Mouse (Mus musculus): Measurements from ENCODE around the gene Sync. TPM values are rescaled to one million over a fixed set of nuclear protein-coding genes. Genes with fewer than 3 reads are reported as not detected.
A peak's percentile ranks its signal among the peaks of the same experiment; 100 is the strongest.

The Sync gene
- polyA plus RNA-seq, 1 experiment from 2014 or later = 1.3 TPM

- 0 out of 2 replicates have a peak, but pooled peaks cover under 1% of the 10 kb centered on the region for H3K4me1 ChIP-seq (ENCODE audit: insufficient read depth, low read length)
- H3K9ac ChIP-seq (replicated peaks; ENCODE audit: low read length) = no peak overlapping the region
- no peak overlapping the region for H3K4me3 ChIP-seq (ENCODE audit: low read length)
- peaks cover 24% of the 10 kb centered on the region for H3K36me3 ChIP-seq (ENCODE audit: insufficient read depth, low read length)
- no peaks in the 10 kb centered on the region for H3K27me3 ChIP-seq (ENCODE audit: insufficient read depth, low read length)
- no peak for ATAC-seq (ENCODE audit: low FRiP score, low TSS enrichment)
- 86% methylated on average over 1 of the region's 1 CpGs for WGBS
- H3K9me3 ChIP-seq (ENCODE audit: low read length) = no peaks in the 10 kb centered on the region
- no peak overlapping the region for H3K27ac ChIP-seq (ENCODE audit: low read length)
- H3K4me2 ChIP-seq (replicated peaks; ENCODE audit: low read depth, low read length) = no peak overlapping the region
Measured at GRCm38 (mm10) chr4:129341888-129342287, 54.5 kb downstream of the Sync start.

- Histone ChIP-seq H3K36me3 (ENCODE audit: insufficient read depth, low read length) (peaks cover 25% of the 10 kb centered on the region), H3K4me1 (ENCODE audit: insufficient read depth, low read length) (no peaks in the 10 kb centered on the region), H3K9ac (replicated peaks; ENCODE audit: low read length) (no peak overlapping the region), H3K9me3 (ENCODE audit: low read length) (no peaks in the 10 kb centered on the region), H3K27ac (ENCODE audit: low read length) (no peak overlapping the region), H3K27me3 (ENCODE audit: insufficient read depth, low read length) (no peaks in the 10 kb centered on the region), H3K4me3 (ENCODE audit: low read length) (no peak overlapping the region), H3K4me2 (replicated peaks; ENCODE audit: low read depth, low read length) (no peak overlapping the region)
- 80% methylated on average over 2 of the region's 2 CpGs for WGBS
- ATAC-seq (ENCODE audit: low FRiP score, low TSS enrichment) = no peak
Measured at GRCm38 (mm10) chr4:129342705-129343104, 55.3 kb downstream of the Sync start.

GRCm38 (mm10) chr4:129346481-129347154 lies 59.2 kb downstream of the Sync start:
- no peak for ATAC-seq (ENCODE audit: low FRiP score, low TSS enrichment)
- no peaks in the 10 kb centered on the region for H3K9me3 ChIP-seq (ENCODE audit: low read length)
- H3K36me3 ChIP-seq (ENCODE audit: insufficient read depth, low read length) = peaks cover 25% of the 10 kb centered on the region
- no peak overlapping the region for H3K4me3 ChIP-seq (ENCODE audit: low read length)
- H3K27me3 ChIP-seq (ENCODE audit: insufficient read depth, low read length) = no peaks in the 10 kb centered on the region
- no peak overlapping the region for H3K9ac ChIP-seq (replicated peaks; ENCODE audit: low read length)
- no peak overlapping the region for H3K27ac ChIP-seq (ENCODE audit: low read length)
- 58% methylated on average over 15 of the region's 15 CpGs for WGBS
- H3K4me1 ChIP-seq (ENCODE audit: insufficient read depth, low read length) = 0 out of 2 replicates have a peak, but pooled peaks cover 3% of the 10 kb centered on the region
- no peak overlapping the region for H3K4me2 ChIP-seq (replicated peaks; ENCODE audit: low read depth, low read length)

- peak; percentile 88 for ATAC-seq (ENCODE audit: low FRiP score, low TSS enrichment)
- H3K27me3 ChIP-seq (ENCODE audit: insufficient read depth, low read length) = no peaks in the 10 kb centered on the region
- no peaks in the 10 kb centered on the region for H3K9me3 ChIP-seq (ENCODE audit: low read length)
- H3K27ac ChIP-seq (ENCODE audit: low read length) = no peak overlapping the region
- H3K9ac ChIP-seq (replicated peaks; ENCODE audit: low read length) = no peak overlapping the region
- H3K4me2 ChIP-seq (replicated peaks; ENCODE audit: low read depth, low read length) = no peak overlapping the region
- WGBS = 5% methylated on average over 1 of the region's 1 CpGs
- H3K4me3 ChIP-seq (ENCODE audit: low read length) = no peak overlapping the region
- 0 out of 2 replicates have a peak, but pooled peaks cover 3% of the 10 kb centered on the region for H3K4me1 ChIP-seq (ENCODE audit: insufficient read depth, low read length)
- peaks cover 19% of the 10 kb centered on the region; the same call in 1 of the 2 replicates for H3K36me3 ChIP-seq (ENCODE audit: insufficient read depth, low read length)
Measured at GRCm38 (mm10) chr4:129350644-129351043, 63.2 kb downstream of the Sync start.

GRCm38 (mm10) chr4:129351111-129351510 lies 63.7 kb downstream of the Sync start:
- H3K4me3 ChIP-seq (ENCODE audit: low read length) = no peak overlapping the region
- H3K27me3 ChIP-seq (ENCODE audit: insufficient read depth, low read length) = no peaks in the 10 kb centered on the region
- ATAC-seq (ENCODE audit: low FRiP score, low TSS enrichment) = no peak
- H3K27ac ChIP-seq (ENCODE audit: low read length) = no peak overlapping the region; the same call in 1 of the 2 replicates
- 73% methylated on average over 6 of the region's 6 CpGs for WGBS
- H3K36me3 ChIP-seq (ENCODE audit: insufficient read depth, low read length) = peaks cover 21% of the 10 kb centered on the region; the same call in 1 of the 2 replicates
- no peaks in the 10 kb centered on the region for H3K9me3 ChIP-seq (ENCODE audit: low read length)
- no peak overlapping the region for H3K9ac ChIP-seq (replicated peaks; ENCODE audit: low read length)
- H3K4me1 ChIP-seq (ENCODE audit: insufficient read depth, low read length) = 0 out of 2 replicates have a peak, but pooled peaks cover 3% of the 10 kb centered on the region
- no peak overlapping the region for H3K4me2 ChIP-seq (replicated peaks; ENCODE audit: low read depth, low read length)

GRCm38 (mm10) chr4:129353176-129353575 lies 65.8 kb downstream of the Sync start:
- Histone ChIP-seq H3K9me3 (ENCODE audit: low read length) (no peaks in the 10 kb centered on the region), H3K4me3 (ENCODE audit: low read length) (no peak overlapping the region), H3K9ac (replicated peaks; ENCODE audit: low read length) (no peak overlapping the region), H3K36me3 (ENCODE audit: insufficient read depth, low read length) (peaks cover 22% of the 10 kb centered on the region; the same call in 1 of the 2 replicates), H3K27ac (ENCODE audit: low read length) (no peak overlapping the region), H3K4me2 (replicated peaks; ENCODE audit: low read depth, low read length) (no peak overlapping the region), H3K27me3 (ENCODE audit: insufficient read depth, low read length) (no peaks in the 10 kb centered on the region), H3K4me1 (ENCODE audit: insufficient read depth, low read length) (0 out of 2 replicates have a peak, but pooled peaks cover 3% of the 10 kb centered on the region)
- 91% methylated on average over 12 of the region's 12 CpGs for WGBS
- no peak for ATAC-seq (ENCODE audit: low FRiP score, low TSS enrichment)

- H3K27ac ChIP-seq (ENCODE audit: low read length) = no peak overlapping the region
- H3K4me1 ChIP-seq (ENCODE audit: insufficient read depth, low read length) = 0 out of 2 replicates have a peak, but pooled peaks cover 3% of the 10 kb centered on the region
- H3K27me3 ChIP-seq (ENCODE audit: insufficient read depth, low read length) = no peaks in the 10 kb centered on the region
- H3K36me3 ChIP-seq (ENCODE audit: insufficient read depth, low read length) = peaks cover 22% of the 10 kb centered on the region; the same call in 1 of the 2 replicates
- no peak for ATAC-seq (ENCODE audit: low FRiP score, low TSS enrichment)
- 74% methylated on average over 15 of the region's 15 CpGs for WGBS
- H3K9ac ChIP-seq (replicated peaks; ENCODE audit: low read length) = no peak overlapping the region
- no peak overlapping the region for H3K4me2 ChIP-seq (replicated peaks; ENCODE audit: low read depth, low read length)
- no peak overlapping the region for H3K4me3 ChIP-seq (ENCODE audit: low read length)
- no peaks in the 10 kb centered on the region for H3K9me3 ChIP-seq (ENCODE audit: low read length)
Measured at GRCm38 (mm10) chr4:129354236-129354635, 66.8 kb downstream of the Sync start.

- Histone ChIP-seq H3K9me3 (ENCODE audit: low read length) (no peaks in the 10 kb centered on the region), H3K27me3 (ENCODE audit: insufficient read depth, low read length) (no peaks in the 10 kb centered on the region), H3K4me3 (ENCODE audit: low read length) (no peak overlapping the region), H3K4me2 (replicated peaks; ENCODE audit: low read depth, low read length) (no peak overlapping the region), H3K27ac (ENCODE audit: low read length) (peak overlapping the region; percentile 39), H3K4me1 (ENCODE audit: insufficient read depth, low read length) (no peaks in the 10 kb centered on the region), H3K36me3 (ENCODE audit: insufficient read depth, low read length) (peaks cover 34% of the 10 kb centered on the region), H3K9ac (replicated peaks; ENCODE audit: low read length) (no peak overlapping the region)
- WGBS = 50% methylated on average over 15 of the region's 15 CpGs
- ATAC-seq (ENCODE audit: low FRiP score, low TSS enrichment) = peak; percentile 70; the same call in 1 of the 2 replicates
Measured at GRCm38 (mm10) chr4:129357613-129358163, 70.3 kb downstream of the Sync start.

Data from kidney, embryonic 16.5 days (tissue).